Mouse (Mus musculus) limb, embryonic 13.5 days (tissue): ENCODE measurements around the gene Trim52. TPM values are rescaled to one million over a fixed set of nuclear protein-coding genes. Genes with fewer than 3 reads are reported as not detected.
"Not testable (repeated sequence)": the region's sequence is repeated elsewhere in the genome, so short reads cannot be mapped to it uniquely, and the experiment has no call there.

Experiments
- ATAC-seq: fragments of 200-750 bp; cut with Nextera tagmentation; 2 replicates; pipeline ENCODE4 v1.8.0; 2017; ENCODE audit warnings: low read depth, moderate number of reproducible peaks, moderate TSS enrichment; ENCODE audit not compliant: low FRiP score
- H3K27ac ChIP-seq: fragments of 300-500 bp; sonication (generic); 2 replicates; pipeline ENCODE4 v1.5.1; 2015; ENCODE audit warnings: inconsistent platforms, mild to moderate bottlenecking, moderate library complexity
- H3K27me3 ChIP-seq: fragments of 300-500 bp; sonication (generic); 2 replicates; pipeline ENCODE4 v1.6.1; 2015; ENCODE audit warnings: mild to moderate bottlenecking, inconsistent platforms
- H3K36me3 ChIP-seq: fragments of 300-500 bp; sonication (generic); 2 replicates; pipeline ENCODE4 v1.6.1; 2015; ENCODE audit warnings: inconsistent platforms, mild to moderate bottlenecking, moderate library complexity
- H3K4me1 ChIP-seq: fragments of 300-500 bp; sonication (generic); 2 replicates; pipeline ENCODE4 v1.6.1; 2015; ENCODE audit warnings: inconsistent platforms
- H3K4me2 ChIP-seq: fragments of 300-500 bp; sonication (generic); replicated peaks from 2 replicates; pipeline ENCODE4 v1.6.1; 2015; ENCODE audit warnings: inconsistent platforms, mild to moderate bottlenecking, moderate library complexity
- H3K4me3 ChIP-seq: fragments of 300-500 bp; sonication (generic); 2 replicates; pipeline ENCODE4 v1.5.1; 2015; ENCODE audit warnings: moderate library complexity, mild to moderate bottlenecking, inconsistent platforms
- H3K9ac ChIP-seq: fragments of 300-500 bp; sonication (generic); 2 replicates; pipeline ENCODE4 v1.6.1; 2015; ENCODE audit warnings: mild to moderate bottlenecking, inconsistent platforms
- H3K9me3 ChIP-seq: fragments of 300-500 bp; sonication (generic); 2 replicates; pipeline ENCODE4 v1.6.1; 2016; ENCODE audit warnings: inconsistent platforms
- WGBS: fragments of 180-500 bp; shearing (Covaris S2); methylation state at CpG from one replicate; pipeline ENCODE4 v1.1.7; 2015; 5-methylcytosine and 5-hydroxymethylcytosine counted together
- polyA plus RNA-seq: library from polyadenylated mRNA; unstranded; fragments of >200 nt; fragmentation: Nextera tagmentation; extraction: Ambion mirVana; gene quantifications from 2 replicates; pipeline ENCODE4 v1.2.1, GENCODE M21; 2015

Gene Trim52
- polyA plus RNA-seq, 1 experiment from 2014 or later: not detected

DNA sequence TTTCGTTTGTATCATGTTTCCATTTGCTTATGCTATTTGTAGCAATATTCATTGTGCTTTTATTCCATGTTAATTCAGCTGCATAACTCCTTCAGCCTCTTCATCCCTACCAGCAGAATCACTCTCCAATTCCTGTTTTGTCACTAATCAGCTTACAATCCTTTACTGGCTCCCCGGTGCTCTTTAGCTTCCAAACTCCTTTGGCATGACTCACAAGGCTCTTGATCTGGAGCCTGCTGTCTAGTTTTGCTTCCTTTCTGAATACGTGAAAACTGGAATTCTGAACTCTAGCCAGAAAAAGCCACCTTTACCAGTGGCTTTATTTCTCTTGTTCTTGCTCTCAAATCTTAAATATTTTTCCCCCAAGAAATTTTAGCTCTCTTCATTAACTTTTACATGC lies 56.3 kb downstream of the Trim52 start:
- H3K4me1 ChIP-seq: no peaks in the 10 kb centered on the region
- H3K36me3 ChIP-seq: no peaks in the 10 kb centered on the region
- H3K9me3 ChIP-seq: no peaks in the 10 kb centered on the region; the same call in 1 of the 2 replicates
- H3K27ac ChIP-seq: no peak overlapping the region
- no peaks in the 10 kb centered on the region for H3K27me3 ChIP-seq
- 49% methylated on average over 3 of the region's 3 CpGs for WGBS
- H3K4me2 ChIP-seq: no peak overlapping the region
- H3K9ac ChIP-seq: no peak overlapping the region
- ATAC-seq: no peak
- no peak overlapping the region for H3K4me3 ChIP-seq

GRCm38 (mm10) chr14:106163196-106163595 lies 57.2 kb downstream of the Trim52 start:
- Histone ChIP-seq H3K27ac (no peak overlapping the region), H3K9ac (no peak overlapping the region), H3K36me3 (no peaks in the 10 kb centered on the region), H3K4me3 (no peak overlapping the region), H3K9me3 (no peaks in the 10 kb centered on the region; the same call in 1 of the 2 replicates), H3K27me3 (no peaks in the 10 kb centered on the region), H3K4me1 (no peaks in the 10 kb centered on the region), H3K4me2 (no peak overlapping the region)
- no peak for ATAC-seq

DNA sequence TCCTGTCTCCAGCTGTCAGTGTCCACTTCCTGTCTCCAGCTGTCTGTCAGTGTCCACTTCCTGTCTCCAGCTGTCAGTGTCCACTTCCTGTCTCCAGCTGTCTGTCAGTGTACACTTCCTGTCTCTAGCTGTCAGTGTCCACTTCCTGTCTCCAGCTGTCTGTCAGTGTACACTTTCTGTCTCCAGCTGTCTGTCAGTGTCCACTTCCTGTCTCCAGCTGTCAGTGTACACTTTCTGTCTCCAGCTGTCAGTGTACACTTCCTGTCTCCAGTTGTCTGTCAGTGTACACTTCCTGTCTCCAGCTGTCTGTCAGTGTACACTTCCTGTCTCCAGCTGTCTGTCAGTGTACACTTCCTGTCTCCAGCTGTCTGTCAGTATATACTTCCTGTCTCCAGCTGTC lies 57.9 kb downstream of the Trim52 start:
- not testable (repeated sequence) for ATAC-seq, H3K9me3 ChIP-seq, H3K27ac ChIP-seq, H3K4me1 ChIP-seq, H3K4me2 ChIP-seq, H3K27me3 ChIP-seq, H3K36me3 ChIP-seq, H3K9ac ChIP-seq, H3K4me3 ChIP-seq

GRCm38 (mm10) chr14:106176879-106177278 lies 70.9 kb downstream of the Trim52 start:
- H3K27ac ChIP-seq: no peak overlapping the region
- H3K4me1 ChIP-seq: no peaks in the 10 kb centered on the region
- no peak overlapping the region for H3K4me2 ChIP-seq
- H3K4me3 ChIP-seq: no peak overlapping the region
- H3K9me3 ChIP-seq: no peaks in the 10 kb centered on the region
- no peaks in the 10 kb centered on the region for H3K36me3 ChIP-seq
- no peaks in the 10 kb centered on the region for H3K27me3 ChIP-seq
- ATAC-seq: no peak
- 79% methylated on average over 5 of the region's 5 CpGs for WGBS
- H3K9ac ChIP-seq: no peak overlapping the region

DNA sequence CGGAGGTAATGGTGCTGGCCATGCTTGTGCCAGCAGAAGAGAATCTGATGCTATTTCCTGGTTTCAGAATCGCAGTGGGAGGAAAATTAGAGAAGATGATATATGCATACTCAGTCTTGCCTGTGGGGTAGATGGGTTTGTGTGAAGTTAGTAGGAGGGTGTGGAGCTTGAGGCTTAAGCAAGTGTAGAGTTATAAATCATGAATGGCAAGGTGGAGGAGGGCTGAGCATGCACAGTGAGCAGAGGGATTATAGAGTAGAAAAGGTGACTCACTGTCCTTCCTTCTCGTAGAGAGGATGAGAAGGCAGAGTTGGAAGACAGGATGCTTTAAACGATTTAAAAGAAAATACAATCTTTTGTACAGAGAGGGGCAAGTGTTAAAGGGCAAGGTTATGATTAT lies 72.2 kb downstream of the Trim52 start:
- no peaks in the 10 kb centered on the region for H3K27me3 ChIP-seq
- H3K4me3 ChIP-seq: no peak overlapping the region
- no peaks in the 10 kb centered on the region for H3K4me1 ChIP-seq
- H3K9ac ChIP-seq: no peak overlapping the region
- 74% methylated on average over 4 of the region's 4 CpGs for WGBS
- H3K27ac ChIP-seq: no peak overlapping the region
- H3K4me2 ChIP-seq: no peak overlapping the region
- H3K9me3 ChIP-seq: no peaks in the 10 kb centered on the region
- no peak for ATAC-seq
- no peaks in the 10 kb centered on the region for H3K36me3 ChIP-seq

DNA sequence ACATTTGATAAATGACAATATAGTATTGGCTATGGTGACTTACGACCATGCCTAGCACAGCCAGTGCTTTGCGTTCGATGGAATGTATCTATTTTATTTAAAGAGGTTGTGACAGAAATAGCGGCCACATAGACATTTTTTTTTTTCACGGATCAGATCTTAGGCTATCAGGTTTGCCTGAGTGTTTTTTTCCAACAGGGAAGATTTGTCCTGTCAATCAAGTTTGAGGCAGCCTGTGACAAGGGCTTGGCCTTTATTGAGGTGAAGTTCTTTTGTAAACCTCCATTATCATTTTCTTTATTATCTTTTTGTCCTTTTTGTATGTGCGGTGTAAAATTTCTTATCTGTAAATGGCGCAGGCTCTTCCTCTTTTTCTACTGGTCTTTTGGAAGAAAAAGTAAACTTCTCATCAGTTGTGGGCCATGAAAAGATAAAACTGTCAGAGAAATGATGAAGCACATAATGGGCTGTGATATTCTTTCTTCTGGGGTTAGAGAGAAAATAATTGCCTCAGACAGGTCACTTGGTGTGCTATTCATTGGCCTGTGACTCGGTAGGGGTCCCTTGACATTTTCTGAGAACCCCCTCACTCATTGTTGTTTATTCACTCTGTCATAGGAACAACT lies 73.2 kb downstream of the Trim52 start:
- H3K4me3 ChIP-seq: no peak overlapping the region
- H3K4me1 ChIP-seq: no peaks in the 10 kb centered on the region
- H3K9ac ChIP-seq: no peak overlapping the region
- no peaks in the 10 kb centered on the region for H3K9me3 ChIP-seq
- WGBS: 70% methylated on average over 8 of the region's 8 CpGs
- H3K27ac ChIP-seq: no peak overlapping the region
- no peak overlapping the region for H3K4me2 ChIP-seq
- no peaks in the 10 kb centered on the region for H3K36me3 ChIP-seq
- no peaks in the 10 kb centered on the region for H3K27me3 ChIP-seq
- ATAC-seq: no peak

- H3K27ac ChIP-seq: no peak overlapping the region
- ATAC-seq: no peak
- H3K36me3 ChIP-seq: no peaks in the 10 kb centered on the region
- no peak overlapping the region for H3K9ac ChIP-seq
- H3K4me3 ChIP-seq: no peak overlapping the region
- 83% methylated on average over 2 of the region's 2 CpGs for WGBS
- no peaks in the 10 kb centered on the region for H3K9me3 ChIP-seq
- no peaks in the 10 kb centered on the region for H3K4me1 ChIP-seq
- H3K4me2 ChIP-seq: no peak overlapping the region
- H3K27me3 ChIP-seq: no peaks in the 10 kb centered on the region
Measured at GRCm38 (mm10) chr14:106179728-106180125, 73.7 kb downstream of the Trim52 start.

- no peaks in the 10 kb centered on the region for H3K36me3 ChIP-seq
- no peaks in the 10 kb centered on the region for H3K4me1 ChIP-seq
- no peak overlapping the region for H3K9ac ChIP-seq
- H3K9me3 ChIP-seq: no peaks in the 10 kb centered on the region
- H3K27me3 ChIP-seq: no peaks in the 10 kb centered on the region
- no peak overlapping the region for H3K27ac ChIP-seq
- ATAC-seq: no peak
- no peak overlapping the region for H3K4me3 ChIP-seq
- no peak overlapping the region for H3K4me2 ChIP-seq
Measured at GRCm38 (mm10) chr14:106180616-106181015, 74.6 kb downstream of the Trim52 start.

DNA sequence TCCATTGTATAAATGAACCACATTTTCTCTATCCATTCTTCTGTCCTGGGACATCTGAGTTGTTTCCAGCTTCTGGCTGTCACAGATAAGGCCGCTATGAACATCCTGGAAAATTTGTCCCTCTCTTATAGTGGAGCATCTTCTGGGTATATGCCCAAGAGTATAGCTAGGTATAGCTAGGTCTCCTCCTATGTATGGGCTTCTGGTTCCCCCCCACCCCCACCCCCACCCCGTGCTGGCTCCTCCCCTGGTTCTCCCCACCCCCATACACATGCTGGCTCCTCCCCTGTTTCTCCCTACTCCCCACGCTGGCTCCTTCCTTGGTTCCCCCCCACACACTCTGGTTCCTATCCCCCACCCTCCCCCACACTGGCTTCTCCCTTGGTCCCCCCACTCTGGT lies 78.0 kb downstream of the Trim52 start:
- Histone ChIP-seq H3K27me3 (no peaks in the 10 kb centered on the region), H3K9me3 (no peaks in the 10 kb centered on the region), H3K4me3 (no peak overlapping the region), H3K4me1 (no peaks in the 10 kb centered on the region), H3K4me2 (no peak overlapping the region), H3K27ac (no peak overlapping the region), H3K9ac (no peak overlapping the region), H3K36me3 (no peaks in the 10 kb centered on the region)
- ATAC-seq: no peak
- 85% methylated on average over 3 of the region's 3 CpGs for WGBS

Other genes starting within 250 kb of the Trim52 start
- gene Spry2, start 209.4 kb upstream of the Trim52 start, polyA plus RNA-seq: 97.7 and 98.7 TPM in 2 replicates